Mouse (Mus musculus) liver, embryonic 14.5 days (tissue): ENCODE results near the gene Prim2.

Experiments used
- CTCF ChIP-seq: IDR thresholded peaks from 2 replicates; pipeline ENCODE4 v1.5.1; 2016; ENCODE audit warnings: antibody characterized with exemption, low read depth, control low read depth
- EP300 ChIP-seq: IDR thresholded peaks from 2 replicates; pipeline ENCODE4 v1.6.1; 2016; ENCODE audit warnings: antibody characterized with exemption, low read depth

- TF ChIP-seq EP300 (no peak), CTCF (no peak)
Observed at GRCm38 (mm10) chr1:33502298-33502697, 167.3 kb downstream of the Prim2 start.
